Mouse (Mus musculus): ENCODE measurements at regions not wholly inside any gene's neighbourhood (a gene's known extent, or its start where the extent isn't known, plus 50 kb on each side); places are given as distances from the start of the nearest gene placed in this dataset.

DNA sequence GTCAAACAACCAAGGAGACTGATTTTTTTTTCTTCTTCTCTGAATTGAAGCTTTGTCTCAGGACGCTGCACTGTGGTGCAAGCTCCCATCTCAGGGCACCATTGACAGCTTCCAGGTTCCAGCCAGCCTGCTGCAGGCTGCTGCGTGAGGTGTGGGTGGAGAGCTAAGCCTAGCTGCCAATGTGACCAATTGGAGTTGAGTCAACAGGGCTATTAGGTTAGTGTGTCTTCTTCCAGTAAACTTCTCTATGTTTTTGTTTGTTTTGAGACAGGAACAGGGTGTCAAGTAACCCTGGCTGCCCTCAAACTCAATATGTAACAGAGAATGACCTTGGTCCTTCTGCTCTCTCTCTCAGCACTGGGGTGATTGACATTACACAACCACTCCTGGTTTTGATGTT lies 131.1 kb upstream of the Tab2 start:
- no peaks in the 10 kb centered on the region for H3K9me3 ChIP-seq (ENCODE audit: control insufficient read depth, low read length)
- H3K36me3 ChIP-seq (ENCODE audit: control insufficient read depth, insufficient read depth, low read length), result no peaks in the 10 kb centered on the region
- 37% methylated on average over 2 of the region's 2 CpGs for WGBS
- H3K9ac ChIP-seq (ENCODE audit: low read length), result no peak overlapping the region
- H3K4me3 ChIP-seq (ENCODE audit: low read length), result no peak overlapping the region
- no peaks in the 10 kb centered on the region for H3K27me3 ChIP-seq (ENCODE audit: control insufficient read depth, insufficient read depth, low read depth, low read length)
- peaks cover 12% of the 10 kb centered on the region for H3K4me1 ChIP-seq (replicated peaks; ENCODE audit: control insufficient read depth, insufficient read depth, low read length)
- H3K27ac ChIP-seq (ENCODE audit: low read length), result no peak overlapping the region
- 0 out of 2 replicates have a peak, but pooled peaks have one; percentile 41 for ATAC-seq (ENCODE audit: low read depth)
- H3K4me2 ChIP-seq (ENCODE audit: low read depth, low read length), result peak overlapping the region; percentile 4; the same call in 1 of the 2 replicates

DNA sequence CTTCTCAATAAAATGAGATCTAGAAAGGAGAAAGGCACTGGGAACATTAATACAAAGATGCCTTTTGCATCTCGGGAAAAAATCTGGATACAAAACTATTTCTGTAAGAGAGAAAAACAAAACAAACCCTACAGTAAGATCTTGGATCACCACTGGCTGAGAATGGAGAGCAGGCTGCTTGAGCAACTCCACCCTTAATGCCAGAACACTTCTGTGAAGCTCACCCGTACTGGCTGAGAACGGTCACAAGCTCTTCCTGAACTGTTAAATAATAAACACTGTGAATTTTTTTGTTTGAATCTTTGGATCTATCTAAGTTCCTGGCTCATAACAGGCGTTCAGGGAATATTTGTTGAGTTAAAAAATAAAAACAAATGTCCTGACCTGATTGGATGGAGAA lies 130.4 kb upstream of the Tab2 start:
- Histone ChIP-seq H3K4me2 (ENCODE audit: low read depth, low read length) (no peak overlapping the region), H3K4me1 (replicated peaks; ENCODE audit: control insufficient read depth, insufficient read depth, low read length) (peaks cover 8% of the 10 kb centered on the region; the same call in 1 of the 2 replicates)
- WGBS, result 32% methylated on average over 4 of the region's 4 CpGs

DNA sequence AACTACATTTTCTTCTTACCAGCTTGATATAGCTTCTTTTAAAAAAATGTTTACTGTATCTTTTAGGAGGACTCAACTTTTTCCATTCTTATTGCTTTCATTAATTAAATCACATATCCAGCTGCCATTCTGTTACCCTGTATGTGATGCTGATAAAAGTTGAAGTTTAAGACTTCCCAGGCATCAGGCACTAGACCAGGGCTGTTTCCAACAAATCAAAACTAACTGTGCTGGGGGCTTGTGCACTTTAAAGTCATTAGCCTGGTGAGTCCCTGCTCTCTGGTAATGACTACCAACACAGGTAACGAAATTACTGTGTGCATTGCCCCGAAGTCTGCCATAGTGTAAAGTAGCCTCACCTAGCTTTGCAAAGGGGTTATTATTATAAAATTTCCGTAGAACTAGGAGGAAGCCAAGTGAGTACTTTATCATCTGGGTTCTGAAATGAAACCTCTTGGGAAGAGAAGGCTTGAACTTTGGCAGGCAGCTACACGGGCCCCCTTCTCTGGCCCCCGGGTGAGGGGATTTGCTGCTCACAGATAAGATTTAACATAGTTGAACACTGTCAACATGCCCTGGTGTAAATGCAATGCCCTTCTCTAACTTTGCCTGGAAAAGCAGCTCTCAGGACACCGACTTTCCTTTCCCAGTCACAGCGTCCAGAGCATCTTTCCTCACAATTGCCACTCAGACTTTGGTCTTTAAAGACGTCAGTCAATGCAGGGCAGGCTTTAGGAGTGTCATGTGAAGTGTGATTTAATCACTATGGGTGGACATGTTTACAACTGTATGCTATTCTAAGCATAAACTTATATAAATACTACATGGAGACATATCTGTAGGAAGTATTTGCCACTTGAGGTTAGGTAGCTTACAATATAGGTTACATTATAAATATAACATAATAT lies 122.1 kb upstream of the Tab2 start:
- 43% methylated on average over 8 of the region's 8 CpGs for WGBS
- Histone ChIP-seq H3K4me3 (ENCODE audit: low read length) (no peak overlapping the region), H3K4me2 (ENCODE audit: low read depth, low read length) (no peak overlapping the region)

More for the DNA sequence above, 130.4 kb upstream of the Tab2 start:
- Histone ChIP-seq H3K27me3 (ENCODE audit: control insufficient read depth, insufficient read depth, low read depth, low read length) (no peaks in the 10 kb centered on the region), H3K27ac (ENCODE audit: low read length) (no peak overlapping the region), H3K36me3 (ENCODE audit: control insufficient read depth, insufficient read depth, low read length) (no peaks in the 10 kb centered on the region), H3K9ac (ENCODE audit: low read length) (no peak overlapping the region), H3K4me3 (ENCODE audit: low read length) (no peak overlapping the region), H3K9me3 (ENCODE audit: control insufficient read depth, low read length) (no peaks in the 10 kb centered on the region)
- ATAC-seq (ENCODE audit: low read depth), result 0 out of 2 replicates have a peak, but pooled peaks have one; percentile 62

DNA sequence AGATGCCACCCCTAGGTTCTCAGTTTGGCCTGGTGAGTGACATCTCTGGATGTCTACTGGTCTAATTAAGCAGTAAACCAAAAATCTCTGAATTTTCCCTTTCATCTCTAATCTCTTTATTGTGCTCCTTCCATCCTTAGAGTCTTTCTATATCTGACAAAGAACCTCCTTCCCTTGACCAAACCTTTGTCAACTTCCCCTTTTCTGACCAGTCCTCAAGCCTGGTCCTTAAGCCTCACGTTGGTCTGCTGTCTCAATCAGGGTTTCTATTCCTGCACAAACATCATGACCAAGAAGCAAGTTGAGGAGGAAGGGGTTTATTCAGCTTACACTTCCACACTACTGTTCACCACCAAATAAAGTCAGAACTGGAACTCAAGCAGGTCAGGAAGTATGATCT lies 116.4 kb upstream of the Tab2 start:
- Histone ChIP-seq H3K27ac (ENCODE audit: low read length) (no peak overlapping the region), H3K36me3 (ENCODE audit: control insufficient read depth, insufficient read depth, low read length) (no peaks in the 10 kb centered on the region), H3K4me2 (ENCODE audit: low read depth, low read length) (no peak overlapping the region), H3K9ac (ENCODE audit: low read length) (no peak overlapping the region), H3K9me3 (ENCODE audit: control insufficient read depth, low read length) (no peaks in the 10 kb centered on the region), H3K4me1 (replicated peaks; ENCODE audit: control insufficient read depth, insufficient read depth, low read length) (no peaks in the 10 kb centered on the region; the same call in 1 of the 2 replicates), H3K4me3 (ENCODE audit: low read length) (no peak overlapping the region), H3K27me3 (ENCODE audit: control insufficient read depth, insufficient read depth, low read depth, low read length) (no peaks in the 10 kb centered on the region)
- ATAC-seq (ENCODE audit: low read depth), result no peak
- 62% methylated on average over 1 of the region's 1 CpGs for WGBS

More for the DNA sequence above, 122.1 kb upstream of the Tab2 start:
- H3K9ac ChIP-seq (ENCODE audit: low read length), result no peak overlapping the region
- no peak for ATAC-seq (ENCODE audit: low read depth)
- no peaks in the 10 kb centered on the region for H3K4me1 ChIP-seq (replicated peaks; ENCODE audit: control insufficient read depth, insufficient read depth, low read length)
- no peaks in the 10 kb centered on the region for H3K9me3 ChIP-seq (ENCODE audit: control insufficient read depth, low read length)
- no peaks in the 10 kb centered on the region for H3K27me3 ChIP-seq (ENCODE audit: control insufficient read depth, insufficient read depth, low read depth, low read length)
- H3K36me3 ChIP-seq (ENCODE audit: control insufficient read depth, insufficient read depth, low read length), result no peaks in the 10 kb centered on the region
- no peak overlapping the region for H3K27ac ChIP-seq (ENCODE audit: low read length)

DNA sequence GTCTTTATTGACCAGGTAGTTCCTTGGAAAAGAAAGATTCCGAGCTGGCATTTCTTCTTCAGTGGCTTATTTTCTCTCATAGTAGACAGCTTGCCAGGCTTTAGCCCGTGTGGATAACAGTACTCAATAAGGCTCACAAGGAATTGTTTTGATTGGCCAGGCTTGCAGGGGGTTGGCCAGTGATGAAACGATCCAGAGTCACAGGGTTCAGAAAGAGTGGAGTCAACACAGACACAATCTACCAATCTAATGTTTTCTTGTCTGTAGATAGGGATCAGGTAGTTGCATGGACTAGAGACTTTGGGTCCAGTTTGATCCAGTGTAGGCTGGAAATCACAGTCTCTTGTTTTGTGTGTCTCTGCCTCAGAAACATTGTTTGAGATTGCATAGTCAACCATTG lies 115.8 kb upstream of the Tab2 start:
- ATAC-seq (ENCODE audit: low read depth), result no peak
- Histone ChIP-seq H3K27ac (ENCODE audit: low read length) (no peak overlapping the region), H3K9me3 (ENCODE audit: control insufficient read depth, low read length) (no peaks in the 10 kb centered on the region), H3K4me3 (ENCODE audit: low read length) (no peak overlapping the region), H3K36me3 (ENCODE audit: control insufficient read depth, insufficient read depth, low read length) (no peaks in the 10 kb centered on the region), H3K4me1 (replicated peaks; ENCODE audit: control insufficient read depth, insufficient read depth, low read length) (no peaks in the 10 kb centered on the region; the same call in 1 of the 2 replicates), H3K27me3 (ENCODE audit: control insufficient read depth, insufficient read depth, low read depth, low read length) (no peaks in the 10 kb centered on the region), H3K4me2 (ENCODE audit: low read depth, low read length) (no peak overlapping the region), H3K9ac (ENCODE audit: low read length) (no peak overlapping the region)
- WGBS, result 62% methylated on average over 3 of the region's 3 CpGs

DNA sequence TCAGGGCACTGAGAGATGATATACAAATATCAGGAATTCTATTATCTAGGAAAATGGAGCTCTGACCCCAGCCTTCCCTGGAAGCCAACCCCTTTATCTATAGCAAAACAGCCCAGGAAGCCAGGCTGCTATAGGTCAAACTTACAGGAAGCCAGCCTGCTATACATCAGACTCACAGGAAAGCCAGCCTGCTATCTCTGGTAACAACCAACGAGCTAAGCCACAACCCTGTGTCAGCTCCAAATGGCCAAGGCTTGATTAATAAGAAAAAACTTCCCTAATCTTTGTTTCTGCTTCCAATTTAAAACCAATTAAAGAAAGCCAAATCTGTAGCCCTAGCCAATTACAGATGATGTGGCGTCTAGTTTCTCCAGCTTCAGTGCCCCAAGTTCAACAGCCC lies 114.4 kb upstream of the Tab2 start:
- no peak overlapping the region for H3K4me3 ChIP-seq (ENCODE audit: low read length)
- 31% methylated on average over 2 of the region's 2 CpGs for WGBS
- no peaks in the 10 kb centered on the region for H3K9me3 ChIP-seq (ENCODE audit: control insufficient read depth, low read length)
- no peak overlapping the region for H3K9ac ChIP-seq (ENCODE audit: low read length)
- no peaks in the 10 kb centered on the region; the same call in 1 of the 2 replicates for H3K4me1 ChIP-seq (replicated peaks; ENCODE audit: control insufficient read depth, insufficient read depth, low read length)
- no peak for ATAC-seq (ENCODE audit: low read depth)
- no peaks in the 10 kb centered on the region for H3K36me3 ChIP-seq (ENCODE audit: control insufficient read depth, insufficient read depth, low read length)
- no peaks in the 10 kb centered on the region for H3K27me3 ChIP-seq (ENCODE audit: control insufficient read depth, insufficient read depth, low read depth, low read length)
- H3K27ac ChIP-seq (ENCODE audit: low read length), result no peak overlapping the region
- no peak overlapping the region for H3K4me2 ChIP-seq (ENCODE audit: low read depth, low read length)

DNA sequence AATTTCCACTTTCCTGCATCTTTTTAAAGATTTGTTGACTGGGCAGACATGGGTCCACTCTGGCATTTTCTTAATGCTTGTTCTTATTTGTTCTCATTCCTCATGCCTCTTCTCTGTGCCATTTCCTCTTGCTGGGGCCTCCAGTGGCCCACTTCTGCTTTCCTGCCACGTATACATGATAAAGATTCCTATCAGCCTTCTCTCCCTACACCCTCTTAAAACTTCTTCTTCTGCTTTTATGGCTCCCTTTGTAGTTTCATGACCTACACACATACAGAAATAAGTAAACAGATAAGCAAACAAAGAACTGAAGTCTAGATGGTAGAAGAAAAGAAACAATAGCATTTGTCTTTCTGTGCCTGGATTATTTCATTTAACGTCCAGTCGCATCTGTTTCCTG lies 110.9 kb upstream of the Tab2 start:
- Histone ChIP-seq H3K27me3 (ENCODE audit: control insufficient read depth, insufficient read depth, low read depth, low read length) (no peaks in the 10 kb centered on the region), H3K27ac (ENCODE audit: low read length) (no peak overlapping the region), H3K36me3 (ENCODE audit: control insufficient read depth, insufficient read depth, low read length) (no peaks in the 10 kb centered on the region), H3K4me1 (replicated peaks; ENCODE audit: control insufficient read depth, insufficient read depth, low read length) (no peaks in the 10 kb centered on the region; the same call in 1 of the 2 replicates), H3K9me3 (ENCODE audit: control insufficient read depth, low read length) (no peaks in the 10 kb centered on the region), H3K9ac (ENCODE audit: low read length) (no peak overlapping the region), H3K4me2 (ENCODE audit: low read depth, low read length) (no peak overlapping the region), H3K4me3 (ENCODE audit: low read length) (no peak overlapping the region)
- no peak for ATAC-seq (ENCODE audit: low read depth)
- whole genome bisulfite sequencing, result 68% methylated on average over 3 of the region's 3 CpGs

DNA sequence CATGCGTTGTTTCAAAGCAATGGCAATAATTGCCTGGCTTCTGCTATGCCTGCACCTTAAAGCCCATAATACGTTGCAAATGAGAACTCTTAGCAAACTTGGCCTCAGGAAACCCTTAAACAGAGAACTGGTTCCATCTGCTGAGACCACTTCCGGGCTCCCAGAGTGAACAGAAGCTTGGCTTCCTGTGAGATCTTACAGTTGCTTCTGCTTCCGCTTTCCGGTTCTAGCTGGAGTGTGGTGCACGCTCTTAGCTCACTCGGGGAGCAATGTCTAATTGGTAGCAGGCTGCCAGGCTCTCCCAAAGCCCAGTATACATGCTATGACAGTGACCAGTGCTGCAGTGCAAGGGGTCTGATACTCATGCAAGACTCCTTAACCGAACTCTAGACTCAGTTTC lies 109.7 kb upstream of the Tab2 start:
- Histone ChIP-seq H3K27me3 (ENCODE audit: control insufficient read depth, insufficient read depth, low read depth, low read length) (no peaks in the 10 kb centered on the region), H3K4me2 (ENCODE audit: low read depth, low read length) (no peak overlapping the region), H3K9ac (ENCODE audit: low read length) (no peak overlapping the region), H3K4me3 (ENCODE audit: low read length) (no peak overlapping the region), H3K4me1 (replicated peaks; ENCODE audit: control insufficient read depth, insufficient read depth, low read length) (no peaks in the 10 kb centered on the region; the same call in 1 of the 2 replicates), H3K27ac (ENCODE audit: low read length) (peak overlapping the region; percentile 34; the same call in 1 of the 2 replicates), H3K36me3 (ENCODE audit: control insufficient read depth, insufficient read depth, low read length) (no peaks in the 10 kb centered on the region), H3K9me3 (ENCODE audit: control insufficient read depth, low read length) (no peaks in the 10 kb centered on the region)
- ATAC-seq (ENCODE audit: low read depth), result no peak
- 75% methylated on average over 8 of the region's 8 CpGs for WGBS

DNA sequence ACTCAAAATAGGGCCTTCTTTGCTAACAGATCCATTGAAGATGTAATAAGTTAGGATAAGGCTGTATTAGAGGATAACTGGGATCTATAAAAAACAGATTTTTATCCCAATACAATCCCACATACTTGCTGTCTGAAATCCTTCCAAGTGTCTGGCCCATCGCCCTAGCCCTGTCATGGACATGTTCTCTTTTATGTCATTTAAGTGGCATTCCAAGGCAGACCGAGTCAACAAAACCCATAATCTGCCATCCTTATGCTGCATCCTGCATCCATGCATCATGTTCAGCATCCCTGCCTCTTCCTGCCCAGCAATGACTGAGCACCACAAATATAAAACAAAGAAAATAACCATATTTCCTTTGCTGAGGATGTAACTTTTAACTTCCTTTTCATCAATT lies 108.3 kb upstream of the Tab2 start:
- Histone ChIP-seq H3K27me3 (ENCODE audit: control insufficient read depth, insufficient read depth, low read depth, low read length) (no peaks in the 10 kb centered on the region), H3K9ac (ENCODE audit: low read length) (no peak overlapping the region), H3K4me3 (ENCODE audit: low read length) (no peak overlapping the region), H3K36me3 (ENCODE audit: control insufficient read depth, insufficient read depth, low read length) (no peaks in the 10 kb centered on the region), H3K4me2 (ENCODE audit: low read depth, low read length) (no peak overlapping the region), H3K27ac (ENCODE audit: low read length) (no peak overlapping the region), H3K9me3 (ENCODE audit: control insufficient read depth, low read length) (no peaks in the 10 kb centered on the region), H3K4me1 (replicated peaks; ENCODE audit: control insufficient read depth, insufficient read depth, low read length) (no peaks in the 10 kb centered on the region)
- no peak for ATAC-seq (ENCODE audit: low read depth)
- 43% methylated on average over 2 of the region's 2 CpGs for WGBS
